Mouse (Mus musculus): Measurements from ENCODE around the gene Rgs7bp. TPM values are rescaled to one million over a fixed set of nuclear protein-coding genes. Genes with fewer than 3 reads are reported as not detected.

The Rgs7bp gene
- polyA plus RNA-seq, 1 experiment from 2014 or later: not detected

GRCm38 (mm10) chr13:105008891-105009290 is 45.8 kb downstream of the Rgs7bp start:
- ATAC-seq: no peak
- TF ChIP-seq CTCF (IDR thresholded peaks at IDR 0.05): no peak

DNA sequence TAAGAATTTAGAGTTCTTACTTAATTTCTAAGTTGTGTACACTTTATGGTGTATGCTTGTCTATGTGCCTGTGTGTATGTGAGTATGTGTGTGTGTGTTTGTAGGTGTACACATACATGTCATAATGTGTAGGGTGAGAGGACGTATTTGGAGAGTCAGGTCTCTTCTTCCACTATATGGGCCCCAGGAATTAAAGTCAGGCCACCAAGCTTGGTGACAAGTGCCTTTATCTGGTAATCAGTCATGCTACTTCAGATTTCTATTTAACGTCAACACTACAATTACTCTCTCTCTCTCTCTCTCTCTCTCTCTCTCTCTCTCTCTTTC is 51.9 kb downstream of the Rgs7bp start:
- ATAC-seq (no peak), DNase-seq (ENCODE audit: low read depth, low spot score) (no peak)
- in situ Hi-C loops (cut with MboI; ENCODE audit: low pct_unique_long_range_greater_than_20kb): no loop called here
- H3K27me3 ChIP-seq: peaks cover 20% of the 10 kb centered on the region
- no peak for TF ChIP-seq CTCF (IDR thresholded peaks at IDR 0.05)
- ChIA-PET CTCF (no interaction called here), POLR2A (no interaction called here)

More at GRCm38 (mm10) chr13:105008891-105009290, 45.8 kb downstream of the Rgs7bp start:
- DNase-seq (ENCODE audit: low read depth, low spot score): no peak
- POLR2A ChIA-PET: no interaction called here
- H3K27me3 ChIP-seq: peaks cover 36% of the 10 kb centered on the region
- in situ Hi-C loops (cut with MboI; ENCODE audit: low pct_unique_long_range_greater_than_20kb): no loop called here
- CTCF ChIA-PET: no interaction called here

GRCm38 (mm10) chr13:105002132-105002830 is 52.4 kb downstream of the Rgs7bp start:
- H3K27me3 ChIP-seq: peaks cover 16% of the 10 kb centered on the region
- DNase-seq (ENCODE audit: low read depth, low spot score): no peak
- CTCF ChIA-PET: interaction anchor here (0.6 kb wide), 1 partner anchor 9 kb away, joined by 3 read pairs; no protein-coding TSS in a partner anchor
- POLR2A ChIA-PET: no interaction called here
- ATAC-seq: no peak
- in situ Hi-C loops (cut with MboI; ENCODE audit: low pct_unique_long_range_greater_than_20kb): no loop called here
- TF ChIP-seq CTCF (IDR thresholded peaks at IDR 0.05): no peak

DNA sequence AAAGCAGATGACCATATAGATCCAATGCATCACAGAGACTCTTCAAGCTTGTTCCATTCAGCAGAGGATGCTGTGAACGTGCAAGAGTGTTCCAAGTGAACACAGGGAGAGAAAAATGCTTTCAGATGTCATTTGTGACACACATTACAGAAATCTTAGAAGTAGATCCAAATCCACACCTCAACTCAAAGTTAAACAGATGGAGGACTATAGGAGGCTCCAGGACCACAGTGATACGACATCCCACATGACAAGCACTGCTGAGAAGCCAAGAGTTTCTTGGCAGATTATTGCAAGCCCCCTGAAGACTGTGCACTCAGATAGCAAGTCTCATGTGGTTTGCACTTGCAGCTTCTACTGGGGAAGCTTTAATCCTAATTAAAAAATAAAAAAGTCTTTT is 53.0 kb downstream of the Rgs7bp start:
- H3K27me3 ChIP-seq: peaks cover 16% of the 10 kb centered on the region
- in situ Hi-C loops (cut with MboI; ENCODE audit: low pct_unique_long_range_greater_than_20kb): no loop called here
- TF ChIP-seq CTCF (IDR thresholded peaks at IDR 0.05): no peak
- POLR2A ChIA-PET: no interaction called here
- no peak for DNase-seq (ENCODE audit: low read depth, low spot score)
- no peak for ATAC-seq
- CTCF ChIA-PET: interaction anchor here (0.6 kb wide), 1 partner anchor 9 kb away, joined by 3 read pairs; no protein-coding TSS in a partner anchor

DNA sequence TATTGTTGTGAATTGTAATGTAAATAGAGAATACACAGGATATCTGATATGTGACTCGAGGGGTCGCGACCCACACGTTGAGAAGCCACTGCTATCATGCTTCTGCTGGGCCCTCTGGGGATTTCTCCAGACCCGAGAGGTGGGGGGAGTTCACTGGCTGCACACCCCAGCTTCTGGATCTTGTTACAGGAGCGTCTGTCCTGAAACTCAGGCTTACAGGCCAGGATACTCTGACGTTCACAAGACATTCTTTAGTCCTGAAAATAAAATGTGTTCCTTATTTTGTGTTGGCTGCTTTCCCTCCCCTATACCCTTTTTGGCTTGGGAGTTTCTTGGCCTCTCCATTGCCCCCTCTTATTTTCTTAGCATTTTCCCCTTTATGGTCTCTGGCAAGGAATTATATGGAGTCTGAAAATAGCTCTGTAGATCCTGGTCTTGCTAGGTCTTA is 65.9 kb downstream of the Rgs7bp start:
- ChIA-PET POLR2A (no interaction called here), CTCF (no interaction called here)
- ATAC-seq (no peak), DNase-seq (ENCODE audit: low read depth, low spot score) (no peak)
- no peaks in the 10 kb centered on the region for H3K27me3 ChIP-seq
- TF ChIP-seq CTCF (IDR thresholded peaks at IDR 0.05): no peak
- in situ Hi-C loops (cut with MboI; ENCODE audit: low pct_unique_long_range_greater_than_20kb): no loop called here

DNA sequence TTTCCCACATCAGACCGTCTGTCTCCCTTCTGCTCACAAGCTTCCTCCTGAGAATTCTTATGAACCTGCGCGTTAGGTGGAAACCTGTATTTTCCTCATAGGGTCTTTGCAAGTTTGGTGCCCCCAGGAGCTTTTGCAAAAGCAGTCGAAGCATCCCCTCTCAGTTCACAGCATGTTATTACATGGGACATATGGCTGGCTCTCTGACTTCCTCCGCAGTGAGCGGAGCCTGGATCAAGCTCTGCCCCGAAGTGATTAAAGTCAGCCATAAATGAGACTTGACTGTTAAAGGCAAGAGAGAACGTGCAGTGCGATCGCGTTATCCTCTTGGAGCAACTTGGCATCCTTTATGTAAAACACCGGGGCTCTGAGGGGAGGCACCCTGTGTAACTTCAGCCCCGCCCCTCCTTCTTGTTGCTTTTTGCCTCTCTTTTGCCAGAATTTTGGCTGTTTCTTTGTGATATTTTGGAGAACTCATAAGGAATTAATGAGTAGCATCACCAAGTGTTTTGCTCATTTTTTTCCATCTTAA is 66.7 kb downstream of the Rgs7bp start:
- in situ Hi-C loops (cut with MboI; ENCODE audit: low pct_unique_long_range_greater_than_20kb): no loop called here
- peaks cover 7% of the 10 kb centered on the region for H3K27me3 ChIP-seq
- ATAC-seq (no peak), DNase-seq (ENCODE audit: low read depth, low spot score) (no peak)
- no peak for TF ChIP-seq CTCF (IDR thresholded peaks at IDR 0.05)
- CTCF ChIA-PET: no interaction called here
- POLR2A ChIA-PET: no interaction called here

DNA sequence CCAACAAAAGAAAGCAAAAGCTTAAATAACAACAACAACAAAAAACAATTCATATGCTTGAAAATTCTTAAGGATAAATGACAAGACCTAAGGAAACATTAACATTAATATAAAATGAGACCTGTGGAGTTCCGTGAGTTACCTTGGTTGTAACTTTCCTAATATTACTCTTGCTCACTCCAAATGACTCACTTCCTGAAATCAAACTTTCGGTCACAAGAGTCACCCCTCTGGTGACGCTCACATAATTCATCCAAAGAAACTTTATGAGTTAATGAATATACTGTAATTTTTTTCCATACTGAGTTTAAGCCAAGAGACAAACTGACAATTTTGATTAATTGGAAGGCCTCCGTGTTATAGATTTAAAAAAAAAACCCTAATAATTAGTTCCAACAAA is 69.0 kb downstream of the Rgs7bp start:
- DNase-seq (ENCODE audit: low read depth, low spot score) (no peak), ATAC-seq (no peak)
- peaks cover 7% of the 10 kb centered on the region for H3K27me3 ChIP-seq
- POLR2A ChIA-PET: no interaction called here
- in situ Hi-C loops (cut with MboI; ENCODE audit: low pct_unique_long_range_greater_than_20kb): no loop called here
- CTCF ChIA-PET: no interaction called here
- TF ChIP-seq CTCF (IDR thresholded peaks at IDR 0.05): no peak

- no peak for ATAC-seq
- CTCF ChIA-PET: no interaction called here
- no peak for TF ChIP-seq CTCF (IDR thresholded peaks at IDR 0.05)
- DNase-seq (ENCODE audit: low read depth, low spot score): no peak
- H3K27me3 ChIP-seq: peaks cover 7% of the 10 kb centered on the region
- POLR2A ChIA-PET: no interaction called here
- in situ Hi-C loops (cut with MboI; ENCODE audit: low pct_unique_long_range_greater_than_20kb): no loop called here
These were observed 70.7 kb downstream of the Rgs7bp start for GRCm38 (mm10) chr13:104983989-104984388.

DNA sequence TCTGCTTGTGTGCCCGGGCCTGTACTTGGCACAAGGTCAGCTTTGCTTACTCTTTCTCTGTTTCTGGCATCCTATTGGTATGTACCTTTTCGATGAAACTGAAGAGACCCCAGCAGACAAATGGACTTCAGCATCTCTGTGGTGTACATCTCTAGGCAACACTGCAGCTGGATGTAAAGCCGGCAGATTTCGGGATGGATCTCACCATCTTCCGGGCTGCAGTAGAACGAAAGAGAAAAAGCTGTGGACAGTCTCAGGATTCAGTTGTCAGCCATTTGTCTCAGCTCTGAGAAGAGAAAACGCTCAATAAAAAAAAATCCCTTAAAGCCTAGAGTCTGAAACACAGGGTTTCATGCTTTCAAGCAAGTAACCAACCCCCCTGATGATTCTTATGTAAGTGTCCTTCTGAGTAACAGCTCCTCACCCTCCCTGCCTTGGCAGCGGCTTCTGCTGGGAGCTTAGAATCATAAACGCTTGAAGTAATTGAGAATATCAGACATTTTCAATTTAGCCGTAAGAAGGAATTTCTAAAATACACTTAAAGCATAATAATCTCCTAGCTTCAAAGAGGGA is 71.9 kb downstream of the Rgs7bp start:
- H3K27me3 ChIP-seq: peaks cover 7% of the 10 kb centered on the region
- no peak for DNase-seq (ENCODE audit: low read depth, low spot score)
- in situ Hi-C loops (cut with MboI; ENCODE audit: low pct_unique_long_range_greater_than_20kb): no loop called here
- no peak for ATAC-seq
- CTCF ChIA-PET: no interaction called here
- TF ChIP-seq CTCF (IDR thresholded peaks at IDR 0.05): no peak
- POLR2A ChIA-PET: no interaction called here

GRCm38 (mm10) chr13:104978176-104978575 is 76.6 kb downstream of the Rgs7bp start:
- ChIA-PET POLR2A (no interaction called here), CTCF (no interaction called here)
- in situ Hi-C loops (cut with MboI; ENCODE audit: low pct_unique_long_range_greater_than_20kb): no loop called here
- H3K27me3 ChIP-seq: peaks cover 10% of the 10 kb centered on the region
- no peak for DNase-seq (ENCODE audit: low read depth, low spot score)
- TF ChIP-seq CTCF (IDR thresholded peaks at IDR 0.05): no peak
- no peak for ATAC-seq

DNA sequence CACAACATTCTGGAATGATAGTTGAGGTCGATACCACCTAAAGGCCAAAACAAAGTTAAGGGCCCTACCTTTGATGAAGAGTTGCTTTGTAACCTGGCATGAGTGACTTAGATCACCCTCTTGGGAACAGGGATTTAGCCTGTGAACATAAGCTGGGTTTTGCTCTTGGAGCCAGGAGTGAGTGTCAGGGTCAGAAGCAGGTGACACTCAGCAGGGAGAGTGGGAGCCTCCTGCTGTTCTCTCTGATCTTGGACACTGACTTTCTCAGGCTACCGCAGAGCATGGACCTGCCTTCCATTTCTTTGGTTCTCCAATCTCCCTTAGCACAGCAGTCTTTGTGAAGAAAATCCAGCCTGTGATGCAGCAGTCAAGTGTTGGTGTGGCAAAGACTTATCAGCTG is 87.2 kb downstream of the Rgs7bp start:
- ChIA-PET CTCF (no interaction called here), POLR2A (no interaction called here)
- ATAC-seq (no peak), DNase-seq (ENCODE audit: low read depth, low spot score) (no peak)
- peaks cover 28% of the 10 kb centered on the region for H3K27me3 ChIP-seq
- in situ Hi-C loops (cut with MboI; ENCODE audit: low pct_unique_long_range_greater_than_20kb): no loop called here
- TF ChIP-seq CTCF (IDR thresholded peaks at IDR 0.05): no peak

Data from Patski (cell line).